Mouse (Mus musculus): ENCODE results near the gene Lpcat2.

DNA sequence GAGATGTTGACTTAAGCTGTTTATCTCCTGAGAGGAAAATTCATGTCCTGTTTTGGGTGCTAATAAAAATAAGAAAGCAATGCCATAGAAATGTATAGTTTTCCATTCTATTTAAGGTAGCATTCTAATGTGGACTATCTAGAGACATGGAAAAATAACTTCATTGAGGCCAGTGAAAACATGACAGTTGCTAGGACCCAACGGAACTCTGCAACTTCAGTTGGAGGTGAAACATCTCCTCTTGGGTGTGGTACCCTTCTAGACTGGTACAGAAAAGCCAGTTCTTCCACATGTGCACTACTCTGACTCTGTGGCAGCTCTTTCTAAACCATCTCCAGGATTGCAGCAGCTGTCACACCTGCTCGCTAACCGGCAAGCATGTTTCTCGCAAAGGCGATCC, 46.0 kb downstream of the Lpcat2 start, which contains the start of gene Capns2:
- no peak for TF ChIP-seq CTCF (IDR thresholded peaks at IDR 0.05 in 2 of 3, conservative IDR thresholded peaks at IDR 0.05 in 1 of 3; ENCODE audit: control insufficient read depth in 1 of 3, insufficient read depth in 1 of 3, low read depth in 2 of 3, low read length in 3 of 3, poor library complexity in 1 of 3, severe bottlenecking in 1 of 3)
- no peak for TF ChIP-seq EP300 (IDR thresholded peaks at IDR 0.05; ENCODE audit: low read depth in 1 of 2, low read length in 2 of 2)

All from MEL (cell line).